Mouse (Mus musculus): ENCODE measurements around the gene Iqsec1. TPM values are rescaled to one million over a fixed set of nuclear protein-coding genes. Genes with fewer than 3 reads are reported as not detected.

Gene Iqsec1
- total and polyA plus RNA-seq, 2 experiments, result 8.9 to 69.3 TPM

DNA sequence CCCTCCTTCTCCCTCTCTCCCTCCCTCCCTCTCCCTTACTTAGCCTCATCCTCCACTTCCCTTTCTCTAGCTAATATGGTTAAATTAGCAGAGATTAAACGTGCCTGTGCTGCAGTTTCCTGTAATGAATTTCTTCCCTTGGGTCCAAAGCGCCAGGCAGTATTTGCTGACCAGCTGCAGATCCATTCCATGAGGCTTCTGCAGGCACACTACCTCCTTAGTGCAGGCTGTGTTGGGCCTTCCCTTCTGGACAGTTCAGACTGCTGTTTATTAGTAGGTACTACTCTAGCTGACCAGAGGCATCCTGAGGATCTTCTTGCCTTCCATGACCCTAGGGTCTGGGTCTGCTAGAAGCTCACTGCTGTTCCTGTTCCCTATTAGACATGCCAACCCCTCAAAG lies 72.9 kb downstream of the Iqsec1 start:
- Histone ChIP-seq H3K27me3 (ENCODE audit: control insufficient read depth, insufficient read depth, low read length) (no peaks in the 10 kb centered on the region), H3K36me3 (ENCODE audit: control insufficient read depth, insufficient read depth, low read length) (no peaks in the 10 kb centered on the region), H3K4me1 (ENCODE audit: control insufficient read depth, insufficient read depth, low read length) (no peaks in the 10 kb centered on the region), H3K4me3 (ENCODE audit: insufficient read depth, low read depth, low read length) (no peak overlapping the region), H3K79me2 (ENCODE audit: control insufficient read depth, insufficient read depth, low read length) (no peaks in the 10 kb centered on the region), H3K9ac (ENCODE audit: low read depth, low read length) (no peak overlapping the region), H3K27ac (replicated peaks; ENCODE audit: insufficient read depth, low read depth, low read length) (no peak overlapping the region)
- no peak for TF ChIP-seq POLR2A (IDR thresholded peaks at IDR 0.05; ENCODE audit: extremely low read depth, insufficient read depth, low read length)
- TF ChIP-seq CTCF (IDR thresholded peaks at IDR 0.05; ENCODE audit: low read depth, low read length), result no peak
- DNase-seq (ENCODE audit: extremely low read depth, low read depth, low spot score), result no peak
- 59% methylated on average over 2 of the region's 2 CpGs for WGBS

DNA sequence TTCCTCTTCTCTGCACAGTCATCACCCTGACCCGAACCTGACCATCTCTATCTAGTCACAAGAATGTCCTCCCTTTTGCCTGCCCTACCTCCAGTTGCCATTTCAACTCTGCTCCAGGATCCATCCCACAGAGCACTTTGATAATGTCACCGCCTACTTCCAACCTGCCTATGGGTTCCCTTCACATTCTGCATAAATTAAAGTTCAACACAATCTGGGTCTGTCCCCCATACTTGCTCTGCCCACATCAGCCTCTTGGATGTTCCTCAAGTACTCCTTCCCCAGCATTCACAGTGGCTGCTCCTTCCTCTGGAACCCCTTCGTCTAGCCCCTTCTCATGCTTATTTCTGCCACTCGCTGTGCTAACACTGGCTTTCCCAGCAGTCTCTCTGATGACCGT lies 74.7 kb downstream of the Iqsec1 start:
- H3K4me1 ChIP-seq (ENCODE audit: control insufficient read depth, insufficient read depth, low read length), result no peaks in the 10 kb centered on the region
- DNase-seq (ENCODE audit: extremely low read depth, low read depth, low spot score), result no peak
- no peaks in the 10 kb centered on the region for H3K79me2 ChIP-seq (ENCODE audit: control insufficient read depth, insufficient read depth, low read length)
- H3K9ac ChIP-seq (ENCODE audit: low read depth, low read length), result no peak overlapping the region
- WGBS, result 82% methylated on average over 5 of the region's 5 CpGs
- TF ChIP-seq CTCF (IDR thresholded peaks at IDR 0.05; ENCODE audit: low read depth, low read length) (no peak), POLR2A (IDR thresholded peaks at IDR 0.05; ENCODE audit: extremely low read depth, insufficient read depth, low read length) (no peak)
- H3K27ac ChIP-seq (replicated peaks; ENCODE audit: insufficient read depth, low read depth, low read length), result no peak overlapping the region
- H3K36me3 ChIP-seq (ENCODE audit: control insufficient read depth, insufficient read depth, low read length), result no peaks in the 10 kb centered on the region
- H3K27me3 ChIP-seq (ENCODE audit: control insufficient read depth, insufficient read depth, low read length), result no peaks in the 10 kb centered on the region
- H3K4me3 ChIP-seq (ENCODE audit: insufficient read depth, low read depth, low read length), result no peak overlapping the region

DNA sequence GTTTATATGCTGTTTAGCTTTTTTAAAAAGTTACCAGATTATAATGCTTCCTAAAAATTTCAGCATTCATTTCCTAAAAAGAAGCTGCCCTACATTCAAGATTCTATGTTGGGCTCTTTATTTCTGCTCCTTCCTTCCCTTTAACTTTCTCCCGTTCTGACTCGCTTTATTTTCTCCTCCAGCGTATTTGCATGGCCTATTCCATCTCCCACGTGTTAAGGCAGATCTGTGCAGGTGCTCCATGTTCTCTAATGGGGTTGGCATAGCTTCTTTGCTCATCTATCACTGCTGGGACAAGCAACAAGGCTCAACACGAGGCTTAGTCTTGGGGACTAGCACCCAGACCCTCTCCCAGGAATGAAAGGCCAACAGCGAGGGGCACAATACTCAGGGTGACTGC lies 75.7 kb downstream of the Iqsec1 start:
- TF ChIP-seq POLR2A (IDR thresholded peaks at IDR 0.05; ENCODE audit: extremely low read depth, insufficient read depth, low read length) (no peak), CTCF (IDR thresholded peaks at IDR 0.05; ENCODE audit: low read depth, low read length) (no peak)
- no peaks in the 10 kb centered on the region for H3K4me1 ChIP-seq (ENCODE audit: control insufficient read depth, insufficient read depth, low read length)
- no peak overlapping the region for H3K4me3 ChIP-seq (ENCODE audit: insufficient read depth, low read depth, low read length)
- no peaks in the 10 kb centered on the region for H3K27me3 ChIP-seq (ENCODE audit: control insufficient read depth, insufficient read depth, low read length)
- no peak for DNase-seq (ENCODE audit: extremely low read depth, low read depth, low spot score)
- H3K79me2 ChIP-seq (ENCODE audit: control insufficient read depth, insufficient read depth, low read length), result no peaks in the 10 kb centered on the region
- no peaks in the 10 kb centered on the region for H3K36me3 ChIP-seq (ENCODE audit: control insufficient read depth, insufficient read depth, low read length)
- H3K9ac ChIP-seq (ENCODE audit: low read depth, low read length), result no peak overlapping the region
- no peak overlapping the region for H3K27ac ChIP-seq (replicated peaks; ENCODE audit: insufficient read depth, low read depth, low read length)
- WGBS, result 76% methylated on average over 6 of the region's 6 CpGs

DNA sequence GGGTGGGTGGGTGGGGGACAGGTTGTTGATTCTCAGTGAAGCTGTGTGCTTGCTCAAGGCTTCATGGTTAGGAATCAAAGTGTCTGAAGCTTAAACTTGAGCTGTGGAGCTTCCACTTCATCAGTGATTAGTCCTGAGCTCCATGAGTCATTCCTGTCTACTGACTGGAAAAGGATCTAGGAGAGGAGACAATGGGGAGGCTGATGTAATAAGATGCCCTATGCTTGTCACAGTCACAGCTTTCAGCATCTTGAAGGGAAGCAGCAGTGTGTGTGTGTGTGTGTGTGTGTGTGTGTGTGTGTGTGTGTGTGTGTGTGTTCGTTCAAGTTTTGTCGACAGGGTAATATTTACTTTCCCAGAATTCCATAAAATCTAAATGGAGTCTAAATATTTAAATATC lies 84.3 kb downstream of the Iqsec1 start:
- no peak overlapping the region for H3K9ac ChIP-seq (ENCODE audit: low read depth, low read length)
- no peak overlapping the region for H3K4me3 ChIP-seq (ENCODE audit: insufficient read depth, low read depth, low read length)
- no peak for DNase-seq (ENCODE audit: extremely low read depth, low read depth, low spot score)
- TF ChIP-seq POLR2A (IDR thresholded peaks at IDR 0.05; ENCODE audit: extremely low read depth, insufficient read depth, low read length) (no peak), CTCF (IDR thresholded peaks at IDR 0.05; ENCODE audit: low read depth, low read length) (no peak)
- H3K79me2 ChIP-seq (ENCODE audit: control insufficient read depth, insufficient read depth, low read length), result no peaks in the 10 kb centered on the region
- 68% methylated on average over 2 of the region's 2 CpGs for WGBS
- H3K4me1 ChIP-seq (ENCODE audit: control insufficient read depth, insufficient read depth, low read length), result no peaks in the 10 kb centered on the region
- 0 out of 2 replicates have a peak, but pooled peaks cover 4% of the 10 kb centered on the region for H3K27me3 ChIP-seq (ENCODE audit: control insufficient read depth, insufficient read depth, low read length)
- no peaks in the 10 kb centered on the region for H3K36me3 ChIP-seq (ENCODE audit: control insufficient read depth, insufficient read depth, low read length)
- no peak overlapping the region for H3K27ac ChIP-seq (replicated peaks; ENCODE audit: insufficient read depth, low read depth, low read length)

DNA sequence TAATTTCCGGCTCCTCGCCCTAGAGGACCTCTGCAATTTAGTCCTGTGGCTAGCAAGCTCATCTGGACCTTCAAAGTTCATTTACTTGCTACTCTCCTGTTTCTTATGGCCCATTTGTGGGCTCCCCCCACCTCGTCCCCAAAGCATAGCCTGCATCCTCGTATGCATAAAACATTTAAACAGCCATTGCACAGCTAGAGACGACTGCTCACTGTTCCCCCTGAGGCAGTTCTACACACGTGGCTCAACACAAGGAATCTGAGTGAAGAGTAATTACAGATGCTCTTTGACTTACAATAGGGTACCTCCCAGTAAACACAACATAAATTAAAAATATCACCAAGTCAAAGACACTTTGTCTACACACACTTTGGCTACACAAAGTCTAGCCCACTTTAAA lies 88.2 kb downstream of the Iqsec1 start:
- H3K79me2 ChIP-seq (ENCODE audit: control insufficient read depth, insufficient read depth, low read length), result no peaks in the 10 kb centered on the region
- H3K36me3 ChIP-seq (ENCODE audit: control insufficient read depth, insufficient read depth, low read length), result no peaks in the 10 kb centered on the region
- no peak for TF ChIP-seq CTCF (IDR thresholded peaks at IDR 0.05; ENCODE audit: low read depth, low read length)
- TF ChIP-seq POLR2A (IDR thresholded peaks at IDR 0.05; ENCODE audit: extremely low read depth, insufficient read depth, low read length), result no peak
- H3K27me3 ChIP-seq (ENCODE audit: control insufficient read depth, insufficient read depth, low read length), result 0 out of 2 replicates have a peak, but pooled peaks cover 4% of the 10 kb centered on the region
- H3K9ac ChIP-seq (ENCODE audit: low read depth, low read length), result no peak overlapping the region
- no peak overlapping the region for H3K27ac ChIP-seq (replicated peaks; ENCODE audit: insufficient read depth, low read depth, low read length)
- no peaks in the 10 kb centered on the region for H3K4me1 ChIP-seq (ENCODE audit: control insufficient read depth, insufficient read depth, low read length)
- 82% methylated on average over 6 of the region's 6 CpGs for WGBS
- H3K4me3 ChIP-seq (ENCODE audit: insufficient read depth, low read depth, low read length), result no peak overlapping the region
- DNase-seq (ENCODE audit: extremely low read depth, low read depth, low spot score), result no peak

DNA sequence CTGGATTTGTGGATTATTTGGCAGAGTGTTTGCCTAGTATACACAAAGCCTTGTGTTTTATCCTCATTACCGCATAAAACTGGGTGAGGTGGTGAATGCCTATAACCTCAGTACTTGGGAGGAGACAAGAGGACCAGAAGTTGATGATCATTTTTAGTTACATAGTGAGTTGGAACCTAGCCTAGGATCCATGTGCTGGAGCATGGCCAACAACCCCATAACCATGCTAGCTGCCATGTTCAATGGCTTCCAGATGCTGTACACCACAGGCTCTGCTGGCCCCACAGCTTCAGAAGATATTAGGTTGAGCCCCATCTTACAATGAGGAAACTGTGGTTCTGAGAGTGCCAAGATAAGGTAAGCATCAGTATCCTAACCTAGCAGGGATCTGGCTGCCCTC lies 89.2 kb downstream of the Iqsec1 start:
- Histone ChIP-seq H3K36me3 (ENCODE audit: control insufficient read depth, insufficient read depth, low read length) (no peaks in the 10 kb centered on the region), H3K27ac (replicated peaks; ENCODE audit: insufficient read depth, low read depth, low read length) (no peak overlapping the region), H3K4me3 (ENCODE audit: insufficient read depth, low read depth, low read length) (no peak overlapping the region), H3K27me3 (ENCODE audit: control insufficient read depth, insufficient read depth, low read length) (no peaks in the 10 kb centered on the region), H3K79me2 (ENCODE audit: control insufficient read depth, insufficient read depth, low read length) (no peaks in the 10 kb centered on the region), H3K9ac (ENCODE audit: low read depth, low read length) (no peak overlapping the region), H3K4me1 (ENCODE audit: control insufficient read depth, insufficient read depth, low read length) (no peaks in the 10 kb centered on the region)
- WGBS, result 86% methylated on average over 1 of the region's 1 CpGs
- TF ChIP-seq POLR2A (IDR thresholded peaks at IDR 0.05; ENCODE audit: extremely low read depth, insufficient read depth, low read length), result no peak
- no peak for TF ChIP-seq CTCF (IDR thresholded peaks at IDR 0.05; ENCODE audit: low read depth, low read length)
- DNase-seq (ENCODE audit: extremely low read depth, low read depth, low spot score), result no peak
